ENCODE assay signal across 13 mouse cellular contexts in genomic region chr4:13126832-13127700, GRCm38 (mm10).
DNase-seq lines count a peak whose midpoint lies in the region; ATAC-seq and TF ChIP-seq lines count a peak whose summit lies in the region.
"Had no signal": no experiment of that assay in that cellular context is flagged by ENCODE, and none has a peak within 500 bp of the region (broad histone marks: within the 10 kb centered on the region; RNA-seq: fewer than 3 reads in every experiment).

No protein-coding gene starts in this region.

- no peak overlapping the region for H3K4me3 ChIP-seq in embryonic facial prominence, embryonic 14.5 days (ENCODE audit: low read depth, low read length)
- no peak overlapping the region for H3K4me3 ChIP-seq in embryonic facial prominence, embryonic 10.5 days
- no peak overlapping the region for H3K4me3 ChIP-seq in lung, adult 2 months (replicated peaks; ENCODE audit: extremely low read depth, low read depth, low read length)
- no peak overlapping the region for H3K4me3 ChIP-seq in myocyte
- H3K4me3 ChIP-seq: embryonic facial prominence, embryonic 12.5 days had no signal

- no peak overlapping the region for H3ac ChIP-seq in myocyte (ENCODE audit: control insufficient read depth, insufficient read length)

- no peak for ATAC-seq in embryonic facial prominence, embryonic 14.5 days (ENCODE audit: low read depth)
- ATAC-seq in activated CD4-positive, CD25-positive, alpha-beta regulatory T cell, adult 4 months = no peak
- ATAC-seq: forebrain, postnatal 0 days; hindbrain, embryonic 16.5 days had no signal

- H3K36me3 ChIP-seq in embryonic facial prominence, embryonic 14.5 days (ENCODE audit: control insufficient read depth, insufficient read depth, low read length) = no peaks in the 10 kb centered on the region
- no peaks in the 10 kb centered on the region for H3K36me3 ChIP-seq in embryonic facial prominence, embryonic 10.5 days (replicated peaks)
- H3K36me3 ChIP-seq in myocyte (ENCODE audit: control insufficient read depth, insufficient read depth) = no peaks in the 10 kb centered on the region
- H3K36me3 ChIP-seq: embryonic facial prominence, embryonic 12.5 days had no signal

- H3K9me3 ChIP-seq in embryonic facial prominence, embryonic 14.5 days (ENCODE audit: control insufficient read depth, low read length) = no peaks in the 10 kb centered on the region
- no peaks in the 10 kb centered on the region for H3K9me3 ChIP-seq in embryonic facial prominence, embryonic 10.5 days
- H3K9me3 ChIP-seq: embryonic facial prominence, embryonic 12.5 days had no signal

- no peaks in the 10 kb centered on the region for H3K27me3 ChIP-seq in embryonic facial prominence, embryonic 14.5 days (replicated peaks; ENCODE audit: control insufficient read depth, insufficient read depth, low read length)
- no peaks in the 10 kb centered on the region for H3K27me3 ChIP-seq in embryonic facial prominence, embryonic 10.5 days (replicated peaks; ENCODE audit: low read depth, poor library complexity, severe bottlenecking)
- H3K27me3 ChIP-seq in myocyte (ENCODE audit: control insufficient read depth, insufficient read depth, insufficient read length) = no peaks in the 10 kb centered on the region
- H3K27me3 ChIP-seq: embryonic facial prominence, embryonic 12.5 days had no signal

- no peak for TF ChIP-seq CTCF in lung, adult 2 months (IDR thresholded peaks at IDR 0.05; ENCODE audit: insufficient read depth, low read length)

- TF ChIP-seq POLR2A in lung, adult 2 months (IDR thresholded peaks at IDR 0.05; ENCODE audit: borderline replicate concordance, extremely low read depth, low read depth, low read length) = no peak
- TF ChIP-seq POLR2A in myocyte (IDR thresholded peaks at IDR 0.05; ENCODE audit: insufficient read length, low read depth) = no peak

- DNase-seq in embryonic facial prominence, embryonic 14.5 days (ENCODE audit: low spot score) = peak; percentile 26
- DNase-seq in embryonic facial prominence, embryonic 10.5 days (ENCODE audit: low spot score) = no peak
- DNase-seq in lung, adult 2 months = peak; percentile 4
- no peak for DNase-seq in lung, postnatal 4 days
- DNase-seq in fibroblast of lung, adult 2 months (ENCODE audit: low read depth) = peak; percentile 42
- DNase-seq in spleen, postnatal 4 days (ENCODE audit: low spot score in 2 of 2) = no peak
- DNase-seq: cerebellum, adult 8-10 months; forebrain, postnatal 0 days; thymus, adult 18-20 months had no signal

- no peak overlapping the region for H3K4me2 ChIP-seq in embryonic facial prominence, embryonic 14.5 days (ENCODE audit: low read depth, low read length)
- peak overlapping the region; percentile 34 for H3K4me2 ChIP-seq in myocyte (ENCODE audit: low read depth)
- H3K4me2 ChIP-seq: embryonic facial prominence, embryonic 12.5 days had no signal

- H3K4me1 ChIP-seq in embryonic facial prominence, embryonic 14.5 days (ENCODE audit: control insufficient read depth, insufficient read depth, low read length) = no peaks in the 10 kb centered on the region
- H3K4me1 ChIP-seq in embryonic facial prominence, embryonic 10.5 days = no peaks in the 10 kb centered on the region
- H3K4me1 ChIP-seq in lung, adult 2 months (ENCODE audit: control insufficient read depth, insufficient read depth, low read length) = no peaks in the 10 kb centered on the region
- H3K4me1 ChIP-seq: embryonic facial prominence, embryonic 12.5 days had no signal

- no peaks in the 10 kb centered on the region for H3K79me2 ChIP-seq in myocyte (ENCODE audit: control insufficient read depth, insufficient read depth)

- no peak overlapping the region for H3K9ac ChIP-seq in embryonic facial prominence, embryonic 14.5 days (ENCODE audit: low read depth, low read length)
- H3K9ac ChIP-seq: embryonic facial prominence, embryonic 12.5 days; forebrain, postnatal 0 days had no signal

- 61% methylated on average over 8 of the region's 8 CpGs for WGBS in embryonic facial prominence, embryonic 14.5 days
- 93% methylated on average over 8 of the region's 8 CpGs for WGBS in embryonic facial prominence, embryonic 10.5 days
- 75% methylated on average over 8 of the region's 8 CpGs for WGBS in lung, adult 2 months

- no peak overlapping the region for H3K27ac ChIP-seq in embryonic facial prominence, embryonic 14.5 days (replicated peaks; ENCODE audit: low read depth, low read length)
- no peak overlapping the region for H3K27ac ChIP-seq in embryonic facial prominence, embryonic 10.5 days (replicated peaks)
- H3K27ac ChIP-seq: embryonic facial prominence, embryonic 12.5 days had no signal

TF ChIP-seq in myocyte, 11 proteins besides CTCF, POLR2A, EP300 and RAD21:
- peak; percentile 41 for TF ChIP-seq USF1 (IDR thresholded peaks at IDR 0.05; ENCODE audit: low read depth)
- TF ChIP-seq POLR2AphosphoS2 (IDR thresholded peaks at IDR 0.05; ENCODE audit: insufficient read length, low read depth) = no peak
- TF ChIP-seq TCF3 (IDR thresholded peaks at IDR 0.05; ENCODE audit: insufficient read length, low read depth) = no peak
- no peak for TF ChIP-seq MYOG (IDR thresholded peaks at IDR 0.05; ENCODE audit: control insufficient read depth in 1 of 3, insufficient read depth in 1 of 3, insufficient read length in 2 of 3, low read depth in 2 of 3)
- no peak for TF ChIP-seq MAX (IDR thresholded peaks at IDR 0.05; ENCODE audit: low read depth)
- no peak for TF ChIP-seq MYOD1 (IDR thresholded peaks at IDR 0.05; ENCODE audit: control insufficient read depth in 1 of 3, insufficient read length in 2 of 3, low read depth in 2 of 3)
- TF ChIP-seq CEBPB (IDR thresholded peaks at IDR 0.05; ENCODE audit: insufficient read depth, poor library complexity, severe bottlenecking) = peak; percentile 99
- TF ChIP-seq E2F4 (IDR thresholded peaks at IDR 0.05; ENCODE audit: insufficient read depth) = no peak
- no peak for TF ChIP-seq SRF (IDR thresholded peaks at IDR 0.05; ENCODE audit: control insufficient read depth, insufficient read length, low read depth)
- TF ChIP-seq REST (IDR thresholded peaks at IDR 0.05; ENCODE audit: insufficient read depth, insufficient read length) = no peak
- TF ChIP-seq TCF12 (IDR thresholded peaks at IDR 0.05; ENCODE audit: insufficient read depth, poor library complexity, severe bottlenecking) = no peak

Comparison
In these comparisons a context has a peak if more than half of its experiments do, and no peak if none do; other contexts are left out.
1. DNase-seq: peak in embryonic facial prominence, embryonic 14.5 days (single experiment), lung, adult 2 months (single experiment) and fibroblast of lung, adult 2 months (single experiment); none in embryonic facial prominence, embryonic 10.5 days (single experiment), lung, postnatal 4 days (0 of 2) and spleen, postnatal 4 days (0 of 2).